Mouse (Mus musculus) cerebellum, postnatal 4 days (tissue): ENCODE data around the gene Acap3.

Source experiments
- DNase-seq, 2 experiments: peaks; one replicate each; pipeline ENCODE4 v3.0.0; 2022; ENCODE audit warnings: low spot score in 2 of 2, mixed read lengths in 1 of 2

Gene Acap3

GRCm38 (mm10) chr4:155891551-155892001 is at the start of gene Acap3, which contains the start of gene Pusl1:
Acap3 (plus strand) TSS chr4:155891822.
Pusl1 (minus strand) TSS chr4:155891781.
- DNase-seq: peak; percentile 93 to 98

- no peak for DNase-seq
Measured at GRCm38 (mm10) chr4:155843231-155843630, 48.4 kb upstream of the Acap3 start.

GRCm38 (mm10) chr4:155846871-155847578 is 44.6 kb upstream of the Acap3 start, which contains the start of gene Dvl1:
Dvl1 (plus strand) TSS chr4:155847402.
- DNase-seq: peak; percentile 97 to 98

- DNase-seq: peak in 1 of 2 experiments; percentile 37
Measured at GRCm38 (mm10) chr4:155847591-155848352, 43.9 kb upstream of the Acap3 start.

- no peak for DNase-seq
Measured at GRCm38 (mm10) chr4:155848434-155849095, 43.1 kb upstream of the Acap3 start.

- no peak for DNase-seq
Measured at GRCm38 (mm10) chr4:155849391-155849790, 42.2 kb upstream of the Acap3 start.

- no peak for DNase-seq
Measured at GRCm38 (mm10) chr4:155849792-155850451, 41.7 kb upstream of the Acap3 start.

GRCm38 (mm10) chr4:155851368-155851767 is 40.3 kb upstream of the Acap3 start:
- DNase-seq: no peak

GRCm38 (mm10) chr4:155851951-155852411 is 39.6 kb upstream of the Acap3 start:
- no peak for DNase-seq

GRCm38 (mm10) chr4:155853421-155853820 is 38.2 kb upstream of the Acap3 start:
- DNase-seq: no peak

GRCm38 (mm10) chr4:155854991-155855390 is 36.6 kb upstream of the Acap3 start:
- DNase-seq: no peak

GRCm38 (mm10) chr4:155856071-155856470 is 35.6 kb upstream of the Acap3 start:
- DNase-seq: no peak

GRCm38 (mm10) chr4:155856881-155857280 is 34.7 kb upstream of the Acap3 start:
- DNase-seq: no peak

GRCm38 (mm10) chr4:155859318-155859717 is 32.3 kb upstream of the Acap3 start:
- DNase-seq: peak in 1 of 2 experiments; percentile 37

GRCm38 (mm10) chr4:155861787-155862186 is 29.8 kb upstream of the Acap3 start:
- no peak for DNase-seq

- no peak for DNase-seq
Measured at GRCm38 (mm10) chr4:155863001-155863400, 28.6 kb upstream of the Acap3 start, which contains the start of gene Tas1r3. Tas1r3 (minus strand) TSS chr4:155863362.

- no peak for DNase-seq
Measured at GRCm38 (mm10) chr4:155868614-155869298, 22.9 kb upstream of the Acap3 start.

- peak; percentile 90 to 95 for DNase-seq
Measured at GRCm38 (mm10) chr4:155869317-155870033, 22.1 kb upstream of the Acap3 start, which contains the start of the genes Cptp and Ints11. Cptp (minus strand) TSS chr4:155869440. Ints11 (plus strand) TSS chr4:155869546.

GRCm38 (mm10) chr4:155871404-155871803 is 20.2 kb upstream of the Acap3 start:
- no peak for DNase-seq

GRCm38 (mm10) chr4:155883587-155883986 is 8.0 kb upstream of the Acap3 start:
- DNase-seq: no peak
